In genomic region chr10:120707771-120708750, GRCm38 (mm10) we compare ENCODE assay signal across 8 mouse cellular contexts.
DNase-seq lines count a peak whose midpoint lies in the region; ATAC-seq and TF ChIP-seq lines count a peak whose summit lies in the region.

No protein-coding gene starts in this region.

- peak overlapping the region; percentile 48 for H3K9ac ChIP-seq in kidney, embryonic 16.5 days (replicated peaks; ENCODE audit: low read length)
- 0 out of 2 replicates have a peak overlapping the region, but pooled peaks have one; percentile 32 for H3K9ac ChIP-seq in embryonic facial prominence, embryonic 13.5 days
- no peak overlapping the region for H3K9ac ChIP-seq in intestine, postnatal 0 days (ENCODE audit: low read depth, low read length)
- H3K9ac ChIP-seq in midbrain, embryonic 14.5 days (replicated peaks; ENCODE audit: low read length) = peak overlapping the region; percentile 4; the same call in 1 of the 2 replicates

- H3K9me3 ChIP-seq in kidney, embryonic 16.5 days (ENCODE audit: low read length) = 0 out of 2 replicates have a peak, but pooled peaks cover 2% of the 10 kb centered on the region
- no peaks in the 10 kb centered on the region for H3K9me3 ChIP-seq in embryonic facial prominence, embryonic 13.5 days
- H3K9me3 ChIP-seq in intestine, postnatal 0 days (ENCODE audit: control insufficient read depth) = no peaks in the 10 kb centered on the region
- H3K9me3 ChIP-seq in midbrain, embryonic 14.5 days (ENCODE audit: control insufficient read depth, low read length) = no peaks in the 10 kb centered on the region

- no peak for TF ChIP-seq CTCF in intestine, postnatal 0 days (IDR thresholded peaks at IDR 0.05; ENCODE audit: low read depth)

- ATAC-seq in kidney, embryonic 16.5 days (ENCODE audit: low FRiP score, low TSS enrichment) = peak; percentile 78
- no peak; the same call in 1 of the 2 replicates for ATAC-seq in embryonic facial prominence, embryonic 13.5 days (ENCODE audit: insufficient number of reproducible peaks, insufficient read depth, low FRiP score, low TSS enrichment, low read depth)
- ATAC-seq in intestine, postnatal 0 days = no peak
- ATAC-seq in midbrain, embryonic 14.5 days (ENCODE audit: low FRiP score, low TSS enrichment) = no peak

- H3K27me3 ChIP-seq in kidney, embryonic 16.5 days (ENCODE audit: insufficient read depth, low read length) = no peaks in the 10 kb centered on the region
- no peaks in the 10 kb centered on the region for H3K27me3 ChIP-seq in embryonic facial prominence, embryonic 13.5 days
- H3K27me3 ChIP-seq in intestine, postnatal 0 days (replicated peaks; ENCODE audit: control insufficient read depth, insufficient read depth, low read length) = no peaks in the 10 kb centered on the region
- no peaks in the 10 kb centered on the region for H3K27me3 ChIP-seq in midbrain, embryonic 14.5 days (ENCODE audit: control insufficient read depth, insufficient read depth, low read length)

- no peak overlapping the region for H3K4me3 ChIP-seq in kidney, embryonic 16.5 days (ENCODE audit: low read length)
- peak overlapping the region; percentile 14; the same call in 1 of the 2 replicates for H3K4me3 ChIP-seq in embryonic facial prominence, embryonic 13.5 days
- H3K4me3 ChIP-seq in intestine, postnatal 0 days (ENCODE audit: low read depth, low read length) = no peak overlapping the region
- no peak overlapping the region for H3K4me3 ChIP-seq in midbrain, embryonic 14.5 days (replicated peaks; ENCODE audit: low read depth, low read length)

- no peak for DNase-seq in kidney, postnatal 14 days
- DNase-seq in midbrain, embryonic 14.5 days = peak; percentile 36
- no peak for DNase-seq in adrenal gland, postnatal 36 days
- no peak for DNase-seq in left cerebral cortex, adult 18-20 months (ENCODE audit: low spot score in 2 of 2)
- DNase-seq in frontal cortex, postnatal 36 days (ENCODE audit: low spot score in 2 of 2) = no peak

- H3K36me3 ChIP-seq in kidney, embryonic 16.5 days (ENCODE audit: insufficient read depth, low read length) = no peaks in the 10 kb centered on the region
- no peaks in the 10 kb centered on the region for H3K36me3 ChIP-seq in embryonic facial prominence, embryonic 13.5 days
- H3K36me3 ChIP-seq in intestine, postnatal 0 days (ENCODE audit: control insufficient read depth, insufficient read depth) = no peaks in the 10 kb centered on the region
- no peaks in the 10 kb centered on the region for H3K36me3 ChIP-seq in midbrain, embryonic 14.5 days (ENCODE audit: control insufficient read depth, insufficient read depth, low read length)

- peak overlapping the region; percentile 81 for H3K27ac ChIP-seq in kidney, embryonic 16.5 days (ENCODE audit: low read length)
- peak overlapping the region; percentile 68; the same call in 1 of the 2 replicates for H3K27ac ChIP-seq in embryonic facial prominence, embryonic 13.5 days
- no peak overlapping the region for H3K27ac ChIP-seq in intestine, postnatal 0 days (ENCODE audit: low read depth, low read length)
- no peak overlapping the region for H3K27ac ChIP-seq in midbrain, embryonic 14.5 days (replicated peaks; ENCODE audit: low read depth, low read length)

- 19% methylated on average over 20 of the region's 20 CpGs for WGBS in kidney, embryonic 16.5 days
- 12% methylated on average over 20 of the region's 20 CpGs for WGBS in embryonic facial prominence, embryonic 13.5 days
- WGBS in intestine, postnatal 0 days = 44% methylated on average over 20 of the region's 20 CpGs
- 26% methylated on average over 20 of the region's 20 CpGs for WGBS in midbrain, embryonic 14.5 days

- H3K4me2 ChIP-seq in kidney, embryonic 16.5 days (replicated peaks; ENCODE audit: low read depth, low read length) = peak overlapping the region; percentile 22
- H3K4me2 ChIP-seq in embryonic facial prominence, embryonic 13.5 days = peak overlapping the region; percentile 44
- peak overlapping the region; percentile 9; the same call in 1 of the 2 replicates for H3K4me2 ChIP-seq in intestine, postnatal 0 days (replicated peaks; ENCODE audit: low read depth)
- peak overlapping the region; percentile 33 for H3K4me2 ChIP-seq in midbrain, embryonic 14.5 days (ENCODE audit: low read length)

- peaks cover 30% of the 10 kb centered on the region for H3K4me1 ChIP-seq in kidney, embryonic 16.5 days (ENCODE audit: insufficient read depth, low read length)
- peaks cover 26% of the 10 kb centered on the region for H3K4me1 ChIP-seq in embryonic facial prominence, embryonic 13.5 days
- 0 out of 2 replicates have a peak, but pooled peaks cover 2% of the 10 kb centered on the region for H3K4me1 ChIP-seq in intestine, postnatal 0 days (replicated peaks; ENCODE audit: control insufficient read depth, insufficient read depth, low read length)
- H3K4me1 ChIP-seq in midbrain, embryonic 14.5 days (ENCODE audit: control insufficient read depth, insufficient read depth, low read length) = peaks cover 6% of the 10 kb centered on the region

Comparison
In these comparisons a context has a peak if more than half of its experiments do, and no peak if none do; other contexts are left out.
1. H3K27ac ChIP-seq: peak in kidney, embryonic 16.5 days (single experiment) and embryonic facial prominence, embryonic 13.5 days (single experiment); none in intestine, postnatal 0 days (single experiment) and midbrain, embryonic 14.5 days (single experiment).
2. Peak in every context shown above with its lines, with median percentiles within 50 percentile points of each other: H3K4me2 ChIP-seq.